Mouse (Mus musculus) erythroblast, embryonic 14.5 days (primary cell): ENCODE results near the gene Nrp2. TPM values are rescaled to one million over a fixed set of nuclear protein-coding genes. Genes with fewer than 3 reads are reported as not detected.

Source experiments
- H3K27me3 ChIP-seq: 2 replicates; pipeline ENCODE4 v1.6.1; 2012; ENCODE audit warnings: inconsistent platforms; ENCODE audit not compliant: control insufficient read depth
- H3K36me3 ChIP-seq: 2 replicates; pipeline ENCODE4 v1.6.1; 2012; ENCODE audit warnings: mild to moderate bottlenecking, inconsistent platforms; ENCODE audit not compliant: control insufficient read depth
- H3K4me1 ChIP-seq: 2 replicates; pipeline ENCODE4 v1.6.1; 2012; ENCODE audit warnings: inconsistent platforms; ENCODE audit not compliant: control insufficient read depth
- H3K4me3 ChIP-seq: replicated peaks from 2 replicates; pipeline ENCODE3; 2012; ENCODE audit warnings: moderate library complexity, mild to moderate bottlenecking, inconsistent platforms
- H3K9me3 ChIP-seq: 2 replicates; pipeline ENCODE4 v1.6.1; 2012; ENCODE audit warnings: low read length, inconsistent platforms, mixed read lengths; ENCODE audit not compliant: control insufficient read depth
- GATA1 ChIP-seq: IDR thresholded peaks from 2 replicates; pipeline ENCODE4 v1.6.1; 2012; ENCODE audit warnings: low read length, inconsistent platforms, mixed read lengths
- TAL1 ChIP-seq: IDR thresholded peaks from 3 replicates; pipeline ENCODE4 v1.6.1; 2012; ENCODE audit warnings: low read length, inconsistent platforms, mixed read lengths
- polyA plus RNA-seq: library from polyadenylated mRNA; stranded (reverse); fragments of >175 nt; gene quantifications from 2 replicates; pipeline ENCODE4 v1.2.3, GENCODE M21; 2012

Nrp2 gene
- polyA plus RNA-seq, 1 experiment = 0.01 TPM

DNA sequence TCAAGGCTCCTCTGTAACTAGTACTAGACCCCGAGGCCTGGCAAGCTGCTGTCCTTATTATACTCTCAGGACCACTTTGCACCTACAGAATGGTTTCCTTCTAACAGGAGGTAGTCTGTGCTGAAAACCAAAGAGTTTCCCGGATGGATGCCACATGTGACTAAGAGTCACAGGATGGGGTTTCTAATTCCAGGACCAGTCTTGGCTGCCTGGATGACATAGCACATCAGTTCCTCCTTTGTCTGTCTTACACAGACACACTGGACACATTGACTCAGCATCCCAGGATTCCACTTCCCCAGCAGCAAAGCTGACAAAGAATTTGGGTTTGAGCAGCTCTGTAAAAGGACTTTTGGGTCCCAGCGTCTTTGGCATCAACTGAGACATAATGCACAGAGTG, 17.1 kb downstream of the Nrp2 start:
- H3K27me3 ChIP-seq = no peaks in the 10 kb centered on the region
- no peak overlapping the region for H3K4me3 ChIP-seq
- no peaks in the 10 kb centered on the region for H3K4me1 ChIP-seq
- H3K9me3 ChIP-seq = no peaks in the 10 kb centered on the region
- no peaks in the 10 kb centered on the region for H3K36me3 ChIP-seq
- TF ChIP-seq TAL1 (no peak), GATA1 (no peak)

GRCm38 (mm10) chr1:62720727-62721705, 17.9 kb downstream of the Nrp2 start:
- Histone ChIP-seq H3K4me1 (no peaks in the 10 kb centered on the region), H3K9me3 (no peaks in the 10 kb centered on the region), H3K36me3 (no peaks in the 10 kb centered on the region), H3K4me3 (no peak overlapping the region), H3K27me3 (no peaks in the 10 kb centered on the region)
- TF ChIP-seq GATA1 (no peak), TAL1 (no peak)

GRCm38 (mm10) chr1:62721706-62722187, 18.7 kb downstream of the Nrp2 start:
- no peak for TF ChIP-seq GATA1
- no peak for TF ChIP-seq TAL1
- Histone ChIP-seq H3K9me3 (no peaks in the 10 kb centered on the region), H3K36me3 (no peaks in the 10 kb centered on the region), H3K4me3 (no peak overlapping the region), H3K27me3 (no peaks in the 10 kb centered on the region), H3K4me1 (no peaks in the 10 kb centered on the region)

DNA sequence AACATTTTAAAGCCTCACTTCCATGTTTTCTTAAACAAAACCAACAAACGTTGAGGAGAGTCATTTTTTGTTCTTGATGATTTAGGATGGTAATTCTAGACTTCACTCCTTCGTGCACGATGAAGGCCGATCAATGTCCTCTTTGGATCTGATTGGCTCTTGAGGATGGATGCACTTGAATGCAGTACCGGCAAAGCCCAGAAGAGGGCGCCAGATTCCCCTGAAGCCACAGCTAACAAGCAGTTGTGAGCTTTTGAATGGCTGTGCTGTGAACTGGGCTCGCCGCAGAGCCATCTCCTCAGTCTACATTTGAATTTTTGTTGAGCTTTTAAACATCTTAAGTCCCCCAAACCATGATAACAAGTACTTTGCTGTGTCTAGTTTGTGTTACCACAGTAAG, 19.4 kb downstream of the Nrp2 start:
- Histone ChIP-seq H3K27me3 (no peaks in the 10 kb centered on the region), H3K4me3 (no peak overlapping the region), H3K4me1 (no peaks in the 10 kb centered on the region), H3K9me3 (no peaks in the 10 kb centered on the region), H3K36me3 (no peaks in the 10 kb centered on the region)
- TF ChIP-seq TAL1 (no peak), GATA1 (no peak)

GRCm38 (mm10) chr1:62723891-62724290, 20.8 kb downstream of the Nrp2 start:
- no peaks in the 10 kb centered on the region for H3K27me3 ChIP-seq
- H3K36me3 ChIP-seq = no peaks in the 10 kb centered on the region
- H3K4me1 ChIP-seq = no peaks in the 10 kb centered on the region
- H3K9me3 ChIP-seq = no peaks in the 10 kb centered on the region
- no peak overlapping the region for H3K4me3 ChIP-seq
- no peak for TF ChIP-seq GATA1
- no peak for TF ChIP-seq TAL1

- Histone ChIP-seq H3K9me3 (no peaks in the 10 kb centered on the region), H3K4me1 (no peaks in the 10 kb centered on the region), H3K4me3 (no peak overlapping the region), H3K36me3 (no peaks in the 10 kb centered on the region), H3K27me3 (no peaks in the 10 kb centered on the region)
- TF ChIP-seq GATA1 = no peak
- TF ChIP-seq TAL1 = no peak
Observed at GRCm38 (mm10) chr1:62724461-62725021, 21.5 kb downstream of the Nrp2 start.

GRCm38 (mm10) chr1:62725032-62725678, 22.1 kb downstream of the Nrp2 start:
- H3K36me3 ChIP-seq = no peaks in the 10 kb centered on the region
- H3K4me3 ChIP-seq = no peak overlapping the region
- no peaks in the 10 kb centered on the region for H3K27me3 ChIP-seq
- H3K4me1 ChIP-seq = no peaks in the 10 kb centered on the region
- H3K9me3 ChIP-seq = no peaks in the 10 kb centered on the region
- no peak for TF ChIP-seq GATA1

GRCm38 (mm10) chr1:62727191-62727590, 24.1 kb downstream of the Nrp2 start:
- no peaks in the 10 kb centered on the region for H3K4me1 ChIP-seq
- no peaks in the 10 kb centered on the region for H3K36me3 ChIP-seq
- no peak overlapping the region for H3K4me3 ChIP-seq
- TF ChIP-seq GATA1 (no peak), TAL1 (no peak)
- H3K27me3 ChIP-seq = no peaks in the 10 kb centered on the region
- H3K9me3 ChIP-seq = no peaks in the 10 kb centered on the region

DNA sequence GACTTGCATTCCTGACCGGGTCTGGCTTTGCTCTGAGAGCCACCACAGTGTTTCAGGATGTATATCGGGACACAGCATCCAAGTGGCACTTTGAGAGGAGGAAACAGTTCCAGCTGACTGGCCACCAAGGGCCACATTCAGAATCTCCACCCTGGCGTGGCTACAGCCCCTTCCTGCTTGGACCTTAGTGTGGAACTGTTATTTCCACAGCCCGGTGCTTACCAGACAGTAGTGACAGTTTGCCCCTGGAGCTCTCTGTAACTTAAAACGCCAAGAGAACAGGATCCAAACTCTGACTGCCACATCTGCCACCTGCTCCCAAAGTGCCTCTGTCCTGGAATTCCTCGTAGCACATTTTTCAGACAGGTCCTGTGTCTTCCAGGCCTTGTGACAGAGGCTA, 25.3 kb downstream of the Nrp2 start:
- Histone ChIP-seq H3K27me3 (no peaks in the 10 kb centered on the region), H3K4me1 (no peaks in the 10 kb centered on the region), H3K4me3 (no peak overlapping the region), H3K9me3 (no peaks in the 10 kb centered on the region), H3K36me3 (no peaks in the 10 kb centered on the region)
- TF ChIP-seq GATA1 (no peak), TAL1 (no peak)
